ENCODE assay signal across 17 mouse cellular contexts in genomic region chr2:18029656-18030055, GRCm38 (mm10). TPM values are rescaled to one million over a fixed set of nuclear protein-coding genes. Genes with fewer than 3 reads are reported as not detected.
A peak's percentile ranks its signal among the peaks of the same experiment; 100 is the strongest.
DNase-seq lines count a peak whose midpoint lies in the region; ATAC-seq lines count a peak whose summit lies in the region.
"Had no signal": no experiment of that assay in that cellular context is flagged by ENCODE, and none has a peak within 500 bp of the region (broad histone marks: within the 10 kb centered on the region; RNA-seq: fewer than 3 reads in every experiment).

No protein-coding gene starts in this region.

- 79% methylated on average over 7 of the region's 7 CpGs for WGBS in heart, embryonic 13.5 days
- WGBS in neural tube, embryonic 12.5 days, result 67% methylated on average over 7 of the region's 7 CpGs
- WGBS in neural tube, embryonic 15.5 days, result 87% methylated on average over 7 of the region's 7 CpGs
- WGBS in hindbrain, embryonic 14.5 days, result 52% methylated on average over 7 of the region's 7 CpGs

- no peak overlapping the region for H3K27ac ChIP-seq in heart, embryonic 13.5 days (replicated peaks)
- H3K27ac ChIP-seq in neural tube, embryonic 12.5 days, result no peak overlapping the region
- no peak overlapping the region for H3K27ac ChIP-seq in neural tube, embryonic 15.5 days (replicated peaks)
- H3K27ac ChIP-seq in hindbrain, embryonic 14.5 days, result no peak overlapping the region

- intact Hi-C loops in heart, postnatal 25 days (cut with DNase I), result loop anchor here (2.0 to 10.0 kb wide), 9 partner anchors 27 to 1315 kb away; partner anchors contain the start of genes Commd3 and Dnajc1
- intact Hi-C loops in left cerebral cortex, postnatal 14 days (cut with DNase I), result loop anchor here (5.0 to 10.0 kb wide), 6 partner anchors 33 to 663 kb away; partner anchors contain the start of gene Spag6

- H3K4me1 ChIP-seq in heart, embryonic 13.5 days, result peaks cover 47% of the 10 kb centered on the region
- H3K4me1 ChIP-seq in neural tube, embryonic 12.5 days, result peaks cover 59% of the 10 kb centered on the region
- peaks cover 55% of the 10 kb centered on the region for H3K4me1 ChIP-seq in neural tube, embryonic 15.5 days
- H3K4me1 ChIP-seq in hindbrain, embryonic 14.5 days (replicated peaks; ENCODE audit: control insufficient read depth, insufficient read depth, low read length), result peaks cover 44% of the 10 kb centered on the region

- no peaks in the 10 kb centered on the region for H3K9me3 ChIP-seq in heart, embryonic 13.5 days
- H3K9me3 ChIP-seq in neural tube, embryonic 12.5 days, result no peaks in the 10 kb centered on the region
- H3K9me3 ChIP-seq in neural tube, embryonic 15.5 days (replicated peaks), result no peaks in the 10 kb centered on the region
- H3K9me3 ChIP-seq in hindbrain, embryonic 14.5 days (ENCODE audit: control insufficient read depth, low read length), result no peaks in the 10 kb centered on the region
- H3K9me3 ChIP-seq: intestine, embryonic 15.5 days; lung, embryonic 15.5 days; megakaryocyte, embryonic 14.5 days had no signal

- H3K27me3 ChIP-seq in heart, embryonic 13.5 days (replicated peaks), result no peaks in the 10 kb centered on the region
- H3K27me3 ChIP-seq in neural tube, embryonic 12.5 days (replicated peaks), result no peaks in the 10 kb centered on the region
- no peaks in the 10 kb centered on the region for H3K27me3 ChIP-seq in neural tube, embryonic 15.5 days (replicated peaks)
- no peaks in the 10 kb centered on the region for H3K27me3 ChIP-seq in hindbrain, embryonic 14.5 days (ENCODE audit: control insufficient read depth, insufficient read depth, low read length)
- H3K27me3 ChIP-seq: intestine, embryonic 15.5 days; lung, embryonic 15.5 days had no signal

- H3K9ac ChIP-seq in heart, embryonic 13.5 days, result no peak overlapping the region
- peak overlapping the region; percentile 35; the same call in 1 of the 2 replicates for H3K9ac ChIP-seq in neural tube, embryonic 12.5 days
- H3K9ac ChIP-seq in neural tube, embryonic 15.5 days (replicated peaks), result no peak overlapping the region
- no peak overlapping the region for H3K9ac ChIP-seq in hindbrain, embryonic 14.5 days

- no peaks in the 10 kb centered on the region for H3K36me3 ChIP-seq in heart, embryonic 13.5 days
- H3K36me3 ChIP-seq in neural tube, embryonic 12.5 days, result no peaks in the 10 kb centered on the region
- H3K36me3 ChIP-seq in neural tube, embryonic 15.5 days, result no peaks in the 10 kb centered on the region
- H3K36me3 ChIP-seq in hindbrain, embryonic 14.5 days (replicated peaks; ENCODE audit: control insufficient read depth, insufficient read depth), result no peaks in the 10 kb centered on the region
- H3K36me3 ChIP-seq: intestine, embryonic 15.5 days; lung, embryonic 15.5 days had no signal

- ATAC-seq in heart, embryonic 13.5 days (ENCODE audit: extremely low read depth, insufficient number of reproducible peaks, low FRiP score, low TSS enrichment), result no peak
- no peak for ATAC-seq in neural tube, embryonic 12.5 days (ENCODE audit: low FRiP score, low read depth)
- no peak for ATAC-seq in neural tube, embryonic 15.5 days (ENCODE audit: low FRiP score)
- ATAC-seq in hindbrain, embryonic 14.5 days (ENCODE audit: low FRiP score), result no peak
- ATAC-seq: intestine, embryonic 15.5 days had no signal

- no peak overlapping the region for H3K4me3 ChIP-seq in heart, embryonic 13.5 days
- H3K4me3 ChIP-seq in neural tube, embryonic 12.5 days, result no peak overlapping the region
- no peak overlapping the region for H3K4me3 ChIP-seq in neural tube, embryonic 15.5 days (replicated peaks)
- H3K4me3 ChIP-seq in hindbrain, embryonic 14.5 days (replicated peaks; ENCODE audit: low read length), result no peak overlapping the region

- H3K4me2 ChIP-seq in heart, embryonic 13.5 days, result peak overlapping the region; percentile 86; the same call in 1 of the 2 replicates
- H3K4me2 ChIP-seq in neural tube, embryonic 12.5 days (replicated peaks), result peak overlapping the region; percentile 41
- no peak overlapping the region for H3K4me2 ChIP-seq in neural tube, embryonic 15.5 days
- H3K4me2 ChIP-seq in hindbrain, embryonic 14.5 days (replicated peaks), result peak overlapping the region; percentile 11; the same call in 1 of the 2 replicates

- no peak for DNase-seq in heart, postnatal 25 days (ENCODE audit: low spot score)
- peak; percentile 41 for DNase-seq in hindbrain, embryonic 14.5 days (ENCODE audit: low spot score)
- DNase-seq in left cerebral cortex, postnatal 14 days (ENCODE audit: low spot score in 2 of 2), result no peak
- no peak for DNase-seq in frontal cortex, adult 2 months (ENCODE audit: extremely low spot score in 1 of 2, low spot score in 1 of 2)
- DNase-seq: cerebellum, adult 2 months; kidney, postnatal 10 days; liver; right cerebral cortex, postnatal 14 days had no signal

RNA-seq across cellular contexts. Expression of gene A930004D18Rik, which starts 7.9 kb away (rescaled TPM):
- 11.3 and 12.0 TPM in 2 replicates for polyA plus RNA-seq in heart, embryonic 13.5 days (2015; fragmentation: Nextera tagmentation; extraction: Ambion mirVana)
- 1 to 10 TPM; 3.5 to 3.8 TPM for total RNA-seq in heart, postnatal 25 days (2021)
- polyA plus RNA-seq in neural tube, embryonic 12.5 days (2016; fragmentation: Nextera tagmentation; extraction: Ambion mirVana), result 17.1 and 17.6 TPM in 2 replicates
- 8.6 and 13.1 TPM in 2 replicates for polyA plus RNA-seq in neural tube, embryonic 15.5 days (2015; fragmentation: Nextera tagmentation; extraction: Ambion mirVana)
- 5.7 and 6.3 TPM in 2 replicates for polyA plus RNA-seq in hindbrain, embryonic 14.5 days (2014; fragmentation: Nextera tagmentation; extraction: Ambion mirVana)
- 1 to 10 TPM; 1.5 to 1.6 TPM for total RNA-seq in left cerebral cortex, postnatal 14 days (2021)
- 1.5 and 1.9 TPM in 2 replicates for polyA plus RNA-seq in frontal cortex, adult 2 months (2012; rRNA removed)

RNA-seq across cellular contexts. Expression of gene Skida1, which starts 19.2 kb away (rescaled TPM):
- 5.5 and 6.6 TPM in 2 replicates for polyA plus RNA-seq in heart, embryonic 13.5 days (2015; fragmentation: Nextera tagmentation; extraction: Ambion mirVana)
- 1 to 10 TPM; 3.3 to 4.0 TPM for total RNA-seq in heart, postnatal 25 days (2021)
- 13.2 and 13.4 TPM in 2 replicates for polyA plus RNA-seq in neural tube, embryonic 12.5 days (2016; fragmentation: Nextera tagmentation; extraction: Ambion mirVana)
- 3.8 and 5.2 TPM in 2 replicates for polyA plus RNA-seq in neural tube, embryonic 15.5 days (2015; fragmentation: Nextera tagmentation; extraction: Ambion mirVana)
- polyA plus RNA-seq in hindbrain, embryonic 14.5 days (2014; fragmentation: Nextera tagmentation; extraction: Ambion mirVana), result 4.9 and 5.4 TPM in 2 replicates
- total RNA-seq in left cerebral cortex, postnatal 14 days (2021), result 1 to 10 TPM; 7.1 to 8.1 TPM
- polyA plus RNA-seq in frontal cortex, adult 2 months (2012; rRNA removed), result 3.9 and 5.3 TPM in 2 replicates

RNA-seq across cellular contexts. Expression of gene Mllt10, which starts 25.4 kb away (rescaled TPM):
- 32.5 and 42.5 TPM in 2 replicates for polyA plus RNA-seq in heart, embryonic 13.5 days (2015; fragmentation: Nextera tagmentation; extraction: Ambion mirVana)
- total RNA-seq in heart, postnatal 25 days (2021), result 10 to 100 TPM; 32.6 to 35.1 TPM
- polyA plus RNA-seq in neural tube, embryonic 12.5 days (2016; fragmentation: Nextera tagmentation; extraction: Ambion mirVana), result 60.5 and 67.2 TPM in 2 replicates
- polyA plus RNA-seq in neural tube, embryonic 15.5 days (2015; fragmentation: Nextera tagmentation; extraction: Ambion mirVana), result 46.2 and 57.7 TPM in 2 replicates
- polyA plus RNA-seq in hindbrain, embryonic 14.5 days (2014; fragmentation: Nextera tagmentation; extraction: Ambion mirVana), result 26.8 and 33.1 TPM in 2 replicates
- 10 to 100 TPM; 47.7 TPM for total RNA-seq in left cerebral cortex, postnatal 14 days (2021)
- 40.7 and 44.6 TPM in 2 replicates for polyA plus RNA-seq in frontal cortex, adult 2 months (2012; rRNA removed)

RNA-seq across cellular contexts. Expression of gene H2al2a, which starts 32.9 kb away (rescaled TPM):
- polyA plus RNA-seq in heart, embryonic 13.5 days (2015; fragmentation: Nextera tagmentation; extraction: Ambion mirVana), result not detected in 2 replicates
- total RNA-seq in heart, postnatal 25 days (2021), result not detected
- not detected in 2 replicates for polyA plus RNA-seq in neural tube, embryonic 12.5 days (2016; fragmentation: Nextera tagmentation; extraction: Ambion mirVana)
- polyA plus RNA-seq in neural tube, embryonic 15.5 days (2015; fragmentation: Nextera tagmentation; extraction: Ambion mirVana), result not detected in 2 replicates
- not detected in 2 replicates for polyA plus RNA-seq in hindbrain, embryonic 14.5 days (2014; fragmentation: Nextera tagmentation; extraction: Ambion mirVana)
- not detected for total RNA-seq in left cerebral cortex, postnatal 14 days (2021)
- polyA plus RNA-seq in frontal cortex, adult 2 months (2012; rRNA removed), result not detected in 2 replicates
- total RNA-seq: MEL; neutrophil, adult 5-6 weeks had no signal
- polyA plus RNA-seq: cerebellum, adult 2 months; intestine, embryonic 15.5 days; lung, embryonic 15.5 days; thymus, postnatal 0 days had no signal
